Mouse (Mus musculus): ENCODE results near the gene Tango2. TPM values are rescaled to one million over a fixed set of nuclear protein-coding genes. Genes with fewer than 3 reads are reported as not detected.
"Not testable (repeated sequence)": the region's sequence is repeated elsewhere in the genome, so short reads cannot be mapped to it uniquely, and the experiment has no call there.

Gene Tango2
- polyA plus RNA-seq, 1 experiment from 2014 or later, result 29.8 TPM

DNA sequence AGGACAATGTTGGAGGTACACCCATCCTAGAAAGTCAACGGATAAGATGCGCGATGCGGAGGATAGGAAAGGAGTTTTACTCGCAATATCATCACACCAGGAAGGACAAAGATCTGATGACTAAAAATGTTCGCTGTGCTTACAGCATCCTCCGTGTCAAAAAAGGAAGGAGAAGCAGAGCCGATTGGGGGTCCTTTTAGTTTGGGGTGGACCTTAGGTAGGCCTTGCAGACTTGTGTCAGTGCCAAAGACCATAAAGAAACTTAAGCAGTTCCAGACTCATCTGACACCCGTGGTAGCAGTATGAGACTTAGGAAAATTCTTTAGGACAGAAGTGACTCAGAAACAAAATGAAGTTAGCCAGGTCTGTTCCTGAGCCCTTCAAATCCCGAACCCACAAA, 58.3 kb downstream of the Tango2 start:
- not testable (repeated sequence) for ATAC-seq (ENCODE audit: insufficient number of reproducible peaks, low FRiP score, low TSS enrichment, low read depth); H3K9me3 ChIP-seq (replicated peaks); H3K36me3 ChIP-seq; H3K27me3 ChIP-seq
- peaks cover 22% of the 10 kb centered on the region for H3K4me1 ChIP-seq
- peak overlapping the region; percentile 85 for H3K4me2 ChIP-seq (replicated peaks)
- H3K4me3 ChIP-seq (replicated peaks), result peak overlapping the region; percentile 74
- 3% methylated on average over 10 of the region's 10 CpGs for WGBS
- H3K9ac ChIP-seq, result 0 out of 2 replicates have a peak overlapping the region, but pooled peaks have one; percentile 9
- H3K27ac ChIP-seq (replicated peaks), result peak overlapping the region; percentile 79

DNA sequence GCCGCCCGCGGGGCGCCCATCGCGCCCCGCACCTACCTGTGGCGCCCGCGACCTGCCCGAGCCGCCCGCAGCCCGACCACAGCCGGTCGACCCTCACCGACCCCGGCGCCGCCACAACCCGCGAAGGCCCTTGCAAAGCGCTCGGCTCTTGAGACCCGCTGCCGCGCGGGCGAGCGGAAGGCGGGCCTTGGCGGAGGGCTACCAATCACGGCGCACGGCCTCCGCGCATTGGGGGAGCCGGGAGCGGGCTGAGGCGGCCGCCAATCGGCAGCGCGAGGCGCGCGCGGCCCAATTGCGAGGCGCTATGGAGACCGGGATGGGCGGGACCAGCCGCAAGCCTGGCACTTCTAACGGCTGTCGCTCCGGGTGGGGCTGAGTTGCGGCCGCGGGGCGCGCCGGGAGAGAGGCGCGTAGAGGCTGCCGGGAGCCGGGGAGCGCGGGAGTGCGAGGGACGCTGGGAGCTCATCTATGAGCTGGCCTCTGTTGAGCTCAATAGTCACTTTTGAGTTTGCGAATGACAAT, 58.8 kb downstream of the Tango2 start, which contains the start of gene Dgcr8:
Gene Dgcr8 (minus strand): TSS at position 180 of the 522 bp plus-strand sequence.
- WGBS, result under 1% methylated on average over 71 of the region's 71 CpGs
- Histone ChIP-seq H3K36me3 (peaks cover 9% of the 10 kb centered on the region), H3K27ac (replicated peaks) (peak within 1 kb of the TSS; percentile 92), H3K9me3 (replicated peaks) (no peaks in the 10 kb centered on the region), H3K4me1 (peaks cover 22% of the 10 kb centered on the region), H3K27me3 (no peaks in the 10 kb centered on the region), H3K4me3 (replicated peaks) (peak within 1 kb of the TSS; percentile 74), H3K9ac (peak within 1 kb of the TSS; percentile 93), H3K4me2 (replicated peaks) (peak within 1 kb of the TSS; percentile 85)
- peak; percentile 100 for ATAC-seq (ENCODE audit: insufficient number of reproducible peaks, low FRiP score, low TSS enrichment, low read depth)

DNA sequence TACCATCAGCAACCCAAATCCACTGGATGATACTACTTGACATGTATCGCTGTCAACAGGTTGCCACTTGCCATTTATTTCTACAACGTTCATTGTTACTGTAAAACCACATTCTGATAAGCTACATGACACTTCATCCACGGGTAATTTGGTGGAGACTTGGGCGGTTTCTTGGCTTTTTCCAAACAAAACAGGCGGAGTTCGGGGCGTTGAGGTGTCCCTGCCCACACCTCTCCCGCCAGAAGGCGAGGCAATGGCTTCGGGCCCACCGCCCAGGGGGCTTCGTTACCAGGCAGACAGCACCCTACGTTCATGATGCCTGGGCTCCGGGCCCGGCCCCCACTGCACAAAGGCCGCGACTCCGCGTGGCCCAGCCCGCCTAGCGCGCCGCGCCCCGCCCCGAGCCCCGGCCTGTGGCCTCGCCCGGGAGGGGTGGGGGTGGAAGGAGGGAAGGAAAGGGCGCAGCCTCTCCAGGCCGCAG, 59.3 kb downstream of the Tango2 start:
- H3K27ac ChIP-seq (replicated peaks), result peak overlapping the region; percentile 92
- peak; percentile 88 for ATAC-seq (ENCODE audit: insufficient number of reproducible peaks, low FRiP score, low TSS enrichment, low read depth)
- no peaks in the 10 kb centered on the region for H3K27me3 ChIP-seq
- under 1% methylated on average over 29 of the region's 31 CpGs for WGBS
- H3K9me3 ChIP-seq (replicated peaks), result no peaks in the 10 kb centered on the region
- peak overlapping the region; percentile 93 for H3K9ac ChIP-seq
- peaks cover 22% of the 10 kb centered on the region for H3K4me1 ChIP-seq
- H3K4me3 ChIP-seq (replicated peaks), result peak overlapping the region; percentile 74
- H3K36me3 ChIP-seq, result peaks cover 14% of the 10 kb centered on the region
- peak overlapping the region; percentile 85 for H3K4me2 ChIP-seq (replicated peaks)

DNA sequence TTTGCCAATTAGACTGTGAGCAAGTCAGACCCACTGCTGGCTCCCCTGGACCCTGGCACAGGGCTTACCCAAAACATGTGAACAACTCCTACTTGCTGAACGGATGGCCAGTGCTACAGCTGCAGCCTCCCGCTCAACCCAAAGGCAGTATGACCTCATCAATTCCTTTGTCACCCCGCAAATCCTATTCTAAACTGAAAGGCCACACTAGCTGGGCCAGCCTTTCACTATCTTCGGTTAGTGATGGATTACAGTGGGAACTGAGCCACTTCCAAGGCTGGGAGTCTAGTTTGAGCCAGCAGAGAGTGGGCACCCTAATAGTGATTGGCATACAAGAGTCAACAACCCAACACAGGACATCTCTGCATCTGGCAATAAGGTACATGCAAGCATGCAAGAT, 59.7 kb downstream of the Tango2 start:
- Histone ChIP-seq H3K36me3 (peaks cover 18% of the 10 kb centered on the region), H3K4me2 (replicated peaks) (peak overlapping the region; percentile 85), H3K27me3 (no peaks in the 10 kb centered on the region), H3K9ac (peak overlapping the region; percentile 93), H3K27ac (replicated peaks) (peak overlapping the region; percentile 92), H3K4me3 (replicated peaks) (peak overlapping the region; percentile 74), H3K9me3 (replicated peaks) (no peaks in the 10 kb centered on the region), H3K4me1 (peaks cover 22% of the 10 kb centered on the region)
- WGBS, result 1% methylated on average over 4 of the region's 4 CpGs
- no peak for ATAC-seq (ENCODE audit: insufficient number of reproducible peaks, low FRiP score, low TSS enrichment, low read depth)

DNA sequence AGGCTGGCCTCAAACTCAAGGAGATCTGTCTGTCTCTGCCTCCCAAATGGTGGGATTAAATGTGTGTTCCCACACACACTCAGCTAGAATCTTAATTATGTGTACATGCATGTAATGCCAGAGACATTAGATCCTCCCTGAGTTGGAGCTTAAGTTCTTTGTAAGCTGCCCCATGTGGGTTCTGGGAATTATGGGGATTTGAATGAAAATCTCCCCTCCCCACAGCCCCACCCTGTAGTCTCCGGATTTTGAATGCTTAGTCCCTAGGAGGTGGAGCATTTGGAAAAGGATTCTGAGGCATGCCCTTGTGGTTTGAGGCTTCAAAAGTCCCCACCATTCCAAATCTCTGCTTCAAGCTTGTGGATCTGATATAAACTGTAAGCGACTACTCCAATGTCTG, 72.7 kb downstream of the Tango2 start:
- Histone ChIP-seq H3K27me3 (no peaks in the 10 kb centered on the region), H3K4me2 (replicated peaks) (no peak overlapping the region), H3K9ac (no peak overlapping the region), H3K4me1 (no peaks in the 10 kb centered on the region), H3K36me3 (peaks cover 93% of the 10 kb centered on the region), H3K9me3 (replicated peaks) (no peaks in the 10 kb centered on the region), H3K27ac (replicated peaks) (no peak overlapping the region), H3K4me3 (replicated peaks) (no peak overlapping the region)
- WGBS, result 55% methylated on average over 2 of the region's 2 CpGs
- peak; percentile 29; the same call in 1 of the 2 replicates for ATAC-seq (ENCODE audit: insufficient number of reproducible peaks, low FRiP score, low TSS enrichment, low read depth)

DNA sequence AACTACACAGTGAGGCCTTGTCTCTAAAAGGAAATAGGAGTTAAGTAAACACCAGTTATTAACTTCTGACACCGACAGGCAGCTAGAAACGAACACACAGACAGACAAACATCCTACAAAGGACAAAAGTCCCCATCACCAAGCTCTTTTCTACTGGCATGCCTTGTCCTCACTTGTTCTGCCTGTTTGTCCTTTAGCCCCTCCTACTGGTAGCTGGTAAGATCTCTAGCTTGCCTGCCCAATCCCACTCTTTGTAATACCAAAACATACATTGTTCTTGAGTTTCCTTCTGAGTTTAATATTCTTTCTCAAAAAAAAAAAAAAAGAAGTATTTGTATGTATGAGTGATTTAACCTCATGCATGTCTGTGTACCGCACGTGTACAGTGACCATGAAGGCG, 79.7 kb downstream of the Tango2 start:
- Histone ChIP-seq H3K27ac (replicated peaks) (no peak overlapping the region), H3K4me1 (no peaks in the 10 kb centered on the region), H3K4me3 (replicated peaks) (no peak overlapping the region), H3K36me3 (peaks cover 81% of the 10 kb centered on the region), H3K9me3 (replicated peaks) (no peaks in the 10 kb centered on the region), H3K27me3 (no peaks in the 10 kb centered on the region), H3K4me2 (replicated peaks) (no peak overlapping the region), H3K9ac (no peak overlapping the region)
- ATAC-seq (ENCODE audit: insufficient number of reproducible peaks, low FRiP score, low TSS enrichment, low read depth), result no peak
- WGBS, result 86% methylated on average over 5 of the region's 5 CpGs

DNA sequence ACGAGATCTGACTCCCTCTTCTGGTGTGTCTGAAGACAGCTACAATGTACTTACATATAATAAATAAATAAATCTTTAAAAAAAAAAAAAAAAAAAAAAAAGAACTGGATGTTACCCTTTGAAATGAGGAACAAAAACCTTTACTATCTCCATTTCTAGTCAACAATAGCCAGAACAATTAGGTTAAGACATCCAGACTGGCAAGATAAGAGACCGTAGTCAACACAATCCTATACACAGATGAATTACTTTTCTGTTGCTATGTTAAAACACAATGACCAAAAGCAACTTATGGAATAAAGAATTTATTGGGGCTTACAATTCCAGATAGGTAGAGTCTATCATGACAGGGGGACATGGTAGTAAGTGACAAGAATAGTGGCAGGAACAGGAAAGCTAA, 82.9 kb downstream of the Tango2 start:
- Histone ChIP-seq H3K27me3 (no peaks in the 10 kb centered on the region), H3K4me1 (no peaks in the 10 kb centered on the region), H3K4me3 (replicated peaks) (no peak overlapping the region), H3K9ac (no peak overlapping the region), H3K9me3 (replicated peaks) (no peaks in the 10 kb centered on the region), H3K4me2 (replicated peaks) (no peak overlapping the region), H3K36me3 (peaks cover 76% of the 10 kb centered on the region), H3K27ac (replicated peaks) (no peak overlapping the region)
- WGBS, result 82% methylated on average over 2 of the region's 2 CpGs
- no peak for ATAC-seq (ENCODE audit: insufficient number of reproducible peaks, low FRiP score, low TSS enrichment, low read depth)

DNA sequence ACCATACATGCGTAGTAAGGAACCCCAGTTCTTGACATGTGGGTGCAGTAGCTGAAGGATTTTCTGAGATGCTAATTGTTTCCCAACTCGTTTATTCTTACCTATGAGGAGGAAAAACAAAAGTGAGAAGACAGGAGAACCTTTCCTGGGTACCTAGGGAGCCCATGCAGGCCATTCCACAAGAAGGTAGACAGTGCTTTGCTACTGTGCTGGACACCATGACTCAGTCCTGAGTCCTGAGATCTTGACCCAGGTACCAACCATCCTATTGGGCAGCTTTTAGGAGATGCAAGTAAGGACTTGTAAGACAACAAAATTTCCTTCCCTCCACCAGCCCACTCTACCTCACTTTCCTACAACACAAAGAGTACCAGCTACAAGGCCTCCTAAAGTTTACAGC, 89.7 kb downstream of the Tango2 start, which contains the start of gene Gm49776:
Gene Gm49776 (minus strand): TSS at position 101 of the 400 bp plus-strand sequence.
- Histone ChIP-seq H3K4me1 (no peaks in the 10 kb centered on the region), H3K27ac (replicated peaks) (no peak within 1 kb of the TSS), H3K4me2 (replicated peaks) (no peak within 1 kb of the TSS), H3K27me3 (no peaks in the 10 kb centered on the region), H3K9ac (no peak within 1 kb of the TSS), H3K4me3 (replicated peaks) (no peak within 1 kb of the TSS), H3K36me3 (peaks cover 89% of the 10 kb centered on the region), H3K9me3 (replicated peaks) (no peaks in the 10 kb centered on the region)
- no peak for ATAC-seq (ENCODE audit: insufficient number of reproducible peaks, low FRiP score, low TSS enrichment, low read depth)
- 86% methylated on average over 2 of the region's 2 CpGs for WGBS

DNA sequence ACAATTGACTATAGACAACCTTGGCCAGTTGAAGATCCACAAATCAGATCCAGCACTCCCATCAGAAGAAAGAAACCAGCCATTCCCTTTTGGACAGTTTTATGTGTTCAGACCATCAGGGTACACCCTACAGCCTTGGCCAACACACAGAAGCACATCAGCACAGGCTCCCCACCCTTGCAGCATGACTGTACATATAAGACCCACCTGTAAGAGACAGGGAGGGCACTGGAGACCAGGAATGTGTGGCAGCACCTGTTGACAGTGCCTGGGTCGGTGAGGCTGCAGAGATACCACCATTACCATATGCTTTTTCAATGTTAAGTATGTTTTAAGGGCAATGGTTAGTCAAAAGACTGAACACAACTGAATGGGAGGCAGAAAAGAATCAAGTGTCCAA, 94.0 kb downstream of the Tango2 start:
- Histone ChIP-seq H3K36me3 (peaks cover 80% of the 10 kb centered on the region), H3K9ac (no peak overlapping the region), H3K4me1 (peaks cover 27% of the 10 kb centered on the region), H3K27ac (replicated peaks) (no peak overlapping the region), H3K4me3 (replicated peaks) (no peak overlapping the region), H3K27me3 (no peaks in the 10 kb centered on the region), H3K9me3 (replicated peaks) (no peaks in the 10 kb centered on the region), H3K4me2 (replicated peaks) (no peak overlapping the region)
- no peak for ATAC-seq (ENCODE audit: insufficient number of reproducible peaks, low FRiP score, low TSS enrichment, low read depth)
- WGBS, result 83% methylated on average over 1 of the region's 1 CpGs

DNA sequence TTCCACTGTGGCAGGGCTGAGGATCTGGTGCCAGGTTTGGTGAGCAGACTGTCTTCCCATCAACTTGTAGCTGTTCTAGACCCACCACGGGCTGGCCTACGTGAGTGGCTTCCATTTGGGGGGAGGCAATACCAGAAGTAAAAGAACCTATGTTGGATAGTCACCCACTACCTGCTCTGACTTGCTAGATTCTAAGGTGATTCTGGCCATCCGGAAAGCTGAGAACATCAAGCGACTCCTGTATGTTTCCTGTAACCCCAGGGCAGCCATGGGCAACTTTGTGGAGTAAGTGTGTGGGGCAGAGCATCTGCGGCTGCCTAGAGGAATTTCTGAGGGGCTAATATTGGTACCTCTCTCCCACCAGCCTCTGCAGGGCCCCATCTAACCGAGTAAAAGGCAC, 95.2 kb downstream of the Tango2 start:
- H3K27me3 ChIP-seq, result no peaks in the 10 kb centered on the region
- ATAC-seq (ENCODE audit: insufficient number of reproducible peaks, low FRiP score, low TSS enrichment, low read depth), result no peak
- no peaks in the 10 kb centered on the region for H3K9me3 ChIP-seq (replicated peaks)
- peaks cover 70% of the 10 kb centered on the region for H3K36me3 ChIP-seq
- H3K4me2 ChIP-seq (replicated peaks), result no peak overlapping the region
- no peak overlapping the region for H3K9ac ChIP-seq
- H3K4me3 ChIP-seq (replicated peaks), result no peak overlapping the region
- H3K4me1 ChIP-seq, result peaks cover 27% of the 10 kb centered on the region
- 72% methylated on average over 6 of the region's 6 CpGs for WGBS
- H3K27ac ChIP-seq (replicated peaks), result no peak overlapping the region

DNA sequence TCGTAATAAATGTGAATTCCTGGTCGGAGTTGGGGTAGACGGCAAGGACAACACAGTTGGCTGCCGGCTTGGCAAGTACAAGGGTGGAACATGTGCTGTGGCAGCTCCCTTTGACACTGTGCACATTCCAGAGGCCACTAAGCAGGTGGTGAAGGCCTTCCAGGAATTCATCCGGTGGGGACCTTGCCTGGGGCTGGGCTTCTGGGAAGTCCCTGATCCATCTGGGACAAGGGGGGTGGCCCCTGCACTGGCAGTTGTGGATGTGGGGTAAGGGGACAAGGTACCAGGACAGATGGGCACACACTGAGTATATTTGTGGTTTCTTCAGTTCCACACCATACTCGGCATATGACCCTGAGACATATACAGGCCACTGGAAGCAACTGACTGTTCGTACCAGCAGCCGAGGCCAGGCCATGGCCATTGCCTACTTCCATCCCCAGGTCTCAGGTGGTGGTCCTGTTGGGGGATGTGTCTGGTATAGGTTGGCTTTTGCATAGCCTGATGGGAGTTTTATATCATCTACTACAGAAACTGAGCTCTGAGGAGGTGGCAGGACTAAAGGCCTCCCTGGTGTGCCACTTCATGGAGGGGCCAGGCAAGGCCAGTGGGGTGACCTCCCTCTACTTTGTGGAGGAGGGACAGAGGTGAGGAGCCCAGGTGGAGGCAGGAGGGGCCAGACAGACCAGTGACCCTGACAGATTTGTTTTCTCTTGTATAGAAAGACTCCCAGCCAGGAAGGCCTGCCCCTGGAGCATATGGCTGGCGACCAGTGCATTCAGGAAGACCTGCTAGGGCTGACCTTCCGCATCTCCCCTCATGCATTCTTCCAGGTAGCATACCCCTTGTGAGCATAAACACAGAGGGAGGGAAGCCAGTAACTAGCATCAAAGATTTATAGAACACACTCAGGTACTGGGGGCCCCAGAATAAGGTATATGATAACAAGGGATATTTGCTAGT, 96.8 kb downstream of the Tango2 start:
- Histone ChIP-seq H3K9me3 (replicated peaks) (no peaks in the 10 kb centered on the region), H3K4me1 (peaks cover 36% of the 10 kb centered on the region), H3K4me3 (replicated peaks) (peak overlapping the region; percentile 67), H3K36me3 (peaks cover 62% of the 10 kb centered on the region), H3K27me3 (no peaks in the 10 kb centered on the region), H3K4me2 (replicated peaks) (peak overlapping the region; percentile 84; the same call in 1 of the 2 replicates), H3K9ac (no peak overlapping the region), H3K27ac (replicated peaks) (0 out of 2 replicates have a peak overlapping the region, but pooled peaks have one; percentile 5)
- 57% methylated on average over 10 of the region's 10 CpGs for WGBS
- ATAC-seq (ENCODE audit: insufficient number of reproducible peaks, low FRiP score, low TSS enrichment, low read depth), result no peak

Measured in embryonic facial prominence, embryonic 15.5 days (tissue).